Mouse (Mus musculus): ENCODE results near the gene Ppp2r1b.
"Not testable (repeated sequence)": the region's sequence is repeated elsewhere in the genome, so short reads cannot be mapped to it uniquely, and the experiment has no call there.

The Ppp2r1b gene

GRCm38 (mm10) chr9:50845081-50845480 lies at the start of gene Ppp2r1b:
Gene Ppp2r1b, plus strand, starts transcription at chr9:50845301.
- no peak for DNase-seq (ENCODE audit: low read depth)

GRCm38 (mm10) chr9:50796776-50797175 lies 48.3 kb upstream of the Ppp2r1b start:
- no peak for DNase-seq (ENCODE audit: low read depth)

GRCm38 (mm10) chr9:50797641-50798040 lies 47.5 kb upstream of the Ppp2r1b start:
- DNase-seq (ENCODE audit: low read depth): no peak

- no peak for DNase-seq (ENCODE audit: low read depth)
Observed at GRCm38 (mm10) chr9:50798368-50798767, 46.7 kb upstream of the Ppp2r1b start.

GRCm38 (mm10) chr9:50800985-50801384 lies 44.1 kb upstream of the Ppp2r1b start:
- peak; percentile 39 for DNase-seq (ENCODE audit: low read depth)

- DNase-seq (ENCODE audit: low read depth): no peak
Observed at GRCm38 (mm10) chr9:50803055-50803671, 41.9 kb upstream of the Ppp2r1b start.

GRCm38 (mm10) chr9:50808471-50808870 lies 36.6 kb upstream of the Ppp2r1b start:
- no peak for DNase-seq (ENCODE audit: low read depth)

- DNase-seq (ENCODE audit: low read depth): no peak
Observed at GRCm38 (mm10) chr9:50809146-50809545, 36.0 kb upstream of the Ppp2r1b start.

- no peak for DNase-seq (ENCODE audit: low read depth)
Observed at GRCm38 (mm10) chr9:50811187-50811586, 33.9 kb upstream of the Ppp2r1b start.

- no peak for DNase-seq (ENCODE audit: low read depth)
Observed at GRCm38 (mm10) chr9:50811746-50812145, 33.4 kb upstream of the Ppp2r1b start.

GRCm38 (mm10) chr9:50813796-50814195 lies 31.3 kb upstream of the Ppp2r1b start:
- no peak for DNase-seq (ENCODE audit: low read depth)

GRCm38 (mm10) chr9:50815666-50816065 lies 29.4 kb upstream of the Ppp2r1b start:
- no peak for DNase-seq (ENCODE audit: low read depth)

GRCm38 (mm10) chr9:50816512-50816911 lies 28.6 kb upstream of the Ppp2r1b start:
- DNase-seq (ENCODE audit: low read depth): no peak

- DNase-seq (ENCODE audit: low read depth): no peak
Observed at GRCm38 (mm10) chr9:50818050-50818449, 27.1 kb upstream of the Ppp2r1b start.

- DNase-seq (ENCODE audit: low read depth): no peak
Observed at GRCm38 (mm10) chr9:50819716-50820115, 25.4 kb upstream of the Ppp2r1b start.

- DNase-seq (ENCODE audit: low read depth): no peak
Observed at GRCm38 (mm10) chr9:50821651-50822050, 23.4 kb upstream of the Ppp2r1b start.

- no peak for DNase-seq (ENCODE audit: low read depth)
Observed at GRCm38 (mm10) chr9:50822216-50822615, 22.9 kb upstream of the Ppp2r1b start.

- DNase-seq (ENCODE audit: low read depth): no peak
Observed at GRCm38 (mm10) chr9:50823779-50824453, 21.2 kb upstream of the Ppp2r1b start.

- DNase-seq (ENCODE audit: low read depth): no peak
Observed at GRCm38 (mm10) chr9:50831514-50831913, 13.6 kb upstream of the Ppp2r1b start.

GRCm38 (mm10) chr9:50832162-50832561 lies 12.9 kb upstream of the Ppp2r1b start:
- no peak for DNase-seq (ENCODE audit: low read depth)

GRCm38 (mm10) chr9:50832582-50832981 lies 12.5 kb upstream of the Ppp2r1b start:
- DNase-seq (ENCODE audit: low read depth): not testable (repeated sequence)

- no peak for DNase-seq (ENCODE audit: low read depth)
Observed at GRCm38 (mm10) chr9:50833786-50834185, 11.3 kb upstream of the Ppp2r1b start.

GRCm38 (mm10) chr9:50835068-50835705 lies 9.9 kb upstream of the Ppp2r1b start:
- DNase-seq (ENCODE audit: low read depth): no peak
